Mouse (Mus musculus) embryonic fibroblast, embryonic 13.5 days (primary cell): ENCODE data around the gene Rpusd1.

ENCODE experiments used
- CTCF ChIP-seq: IDR thresholded peaks from 2 replicates; pipeline ENCODE4 v1.5.1; 2011; ENCODE audit warnings: mild to moderate bottlenecking, control low read depth, low read length, moderate library complexity, borderline replicate concordance; ENCODE audit not compliant: insufficient read depth
- POLR2A ChIP-seq: IDR thresholded peaks from 2 replicates; pipeline ENCODE4 v1.6.1; 2011; ENCODE audit warnings: low read depth, mild to moderate bottlenecking, control low read depth, low read length, moderate library complexity

- TF ChIP-seq CTCF, result no peak
- no peak for TF ChIP-seq POLR2A
Observed at GRCm38 (mm10) chr17:25679818-25680217, 47.7 kb upstream of the Rpusd1 start.
